11 mouse cellular contexts compared by ENCODE assay signal in the genomic region with DNA sequence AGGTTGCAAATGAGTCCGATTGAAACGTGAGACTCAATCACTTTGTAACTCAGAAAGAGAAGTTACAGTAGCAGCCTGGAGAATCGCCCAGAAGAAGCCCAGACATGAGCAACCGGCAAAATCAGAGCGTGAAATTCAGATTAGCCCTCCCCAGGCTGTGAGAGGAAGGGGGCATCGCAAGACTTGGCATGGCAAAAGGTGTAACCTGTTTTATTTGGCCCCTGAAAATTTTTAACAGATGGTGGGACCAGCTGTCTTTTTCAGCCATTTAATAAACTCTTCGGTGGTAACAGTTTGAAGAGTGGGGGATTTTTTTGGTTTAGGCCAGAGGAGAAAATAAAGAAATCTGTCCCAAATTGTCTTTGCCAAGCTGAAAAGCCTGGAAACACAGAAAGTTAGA. TPM values are rescaled to one million over a fixed set of nuclear protein-coding genes. Genes with fewer than 3 reads are reported as not detected.
A peak's percentile ranks its signal among the peaks of the same experiment; 100 is the strongest.
DNase-seq lines count a peak whose midpoint lies in the region; ATAC-seq lines count a peak whose summit lies in the region.
"Had no signal": no experiment of that assay in that cellular context is flagged by ENCODE, and none has a peak within 500 bp of the region (broad histone marks: within the 10 kb centered on the region; RNA-seq: fewer than 3 reads in every experiment).

No protein-coding gene starts in this region.

- H3K4me3 ChIP-seq in intestine, embryonic 14.5 days (ENCODE audit: low read depth, low read length) = no peak overlapping the region
- no peak overlapping the region for H3K4me3 ChIP-seq in intestine, embryonic 16.5 days (ENCODE audit: low read length)
- H3K4me3 ChIP-seq in forebrain, embryonic 11.5 days (ENCODE audit: low read depth, low read length) = no peak overlapping the region
- H3K4me3 ChIP-seq in midbrain, embryonic 10.5 days = no peak overlapping the region
- H3K4me3 ChIP-seq: heart, embryonic 15.5 days had no signal

- no peak overlapping the region for H3K27ac ChIP-seq in intestine, embryonic 14.5 days (ENCODE audit: low read depth)
- no peak overlapping the region for H3K27ac ChIP-seq in intestine, embryonic 16.5 days (ENCODE audit: low read length)
- no peak overlapping the region for H3K27ac ChIP-seq in forebrain, embryonic 11.5 days (ENCODE audit: low read depth, low read length)
- H3K27ac ChIP-seq in midbrain, embryonic 10.5 days (replicated peaks) = peak overlapping the region; percentile 24; the same call in 1 of the 2 replicates
- H3K27ac ChIP-seq: heart, embryonic 15.5 days had no signal

- H3K9ac ChIP-seq in intestine, embryonic 14.5 days (ENCODE audit: low read length) = no peak overlapping the region
- no peak overlapping the region for H3K9ac ChIP-seq in intestine, embryonic 16.5 days (ENCODE audit: low read depth, low read length)
- H3K9ac ChIP-seq in forebrain, embryonic 11.5 days (ENCODE audit: low read length) = no peak overlapping the region
- H3K9ac ChIP-seq: heart, embryonic 15.5 days had no signal

- no peaks in the 10 kb centered on the region for H3K9me3 ChIP-seq in intestine, embryonic 14.5 days (ENCODE audit: control insufficient read depth, low read length)
- no peaks in the 10 kb centered on the region for H3K9me3 ChIP-seq in intestine, embryonic 16.5 days (ENCODE audit: control insufficient read depth, low read length)
- no peaks in the 10 kb centered on the region for H3K9me3 ChIP-seq in forebrain, embryonic 11.5 days (ENCODE audit: control insufficient read depth, low read length)
- H3K9me3 ChIP-seq in midbrain, embryonic 10.5 days (replicated peaks) = no peaks in the 10 kb centered on the region
- H3K9me3 ChIP-seq: heart, embryonic 15.5 days had no signal

- H3K4me1 ChIP-seq in intestine, embryonic 14.5 days (replicated peaks; ENCODE audit: control insufficient read depth, insufficient read depth, low read length) = 0 out of 2 replicates have a peak, but pooled peaks cover 4% of the 10 kb centered on the region
- H3K4me1 ChIP-seq in intestine, embryonic 16.5 days (ENCODE audit: control insufficient read depth, insufficient read depth, low read length) = no peaks in the 10 kb centered on the region
- H3K4me1 ChIP-seq in forebrain, embryonic 11.5 days (replicated peaks; ENCODE audit: control insufficient read depth, insufficient read depth, low read length) = peaks cover 9% of the 10 kb centered on the region; the same call in 1 of the 2 replicates
- peaks cover 20% of the 10 kb centered on the region for H3K4me1 ChIP-seq in midbrain, embryonic 10.5 days

- H3K27me3 ChIP-seq in intestine, embryonic 14.5 days (replicated peaks; ENCODE audit: control insufficient read depth, insufficient read depth, low read length) = peaks cover 3% of the 10 kb centered on the region; the same call in 1 of the 2 replicates
- H3K27me3 ChIP-seq in intestine, embryonic 16.5 days (replicated peaks; ENCODE audit: control insufficient read depth, insufficient read depth, low read length) = no peaks in the 10 kb centered on the region; the same call in 1 of the 2 replicates
- peaks cover 2% of the 10 kb centered on the region; the same call in 1 of the 2 replicates for H3K27me3 ChIP-seq in forebrain, embryonic 11.5 days (ENCODE audit: control insufficient read depth, insufficient read depth, low read length)
- peaks cover 8% of the 10 kb centered on the region for H3K27me3 ChIP-seq in midbrain, embryonic 10.5 days (ENCODE audit: low read depth, poor library complexity, severe bottlenecking)

- DNase-seq in intestine, embryonic 14.5 days (ENCODE audit: low spot score) = no peak
- DNase-seq in cerebellum, adult 11-12 months = peak; percentile 65
- DNase-seq in forebrain, embryonic 11.5 days (ENCODE audit: low spot score) = no peak
- DNase-seq in midbrain, embryonic 10.5 days (ENCODE audit: low spot score) = no peak
- no peak for DNase-seq in gastrocnemius, postnatal 25 days
- DNase-seq in natural killer cell, adult 2 months (ENCODE audit: low spot score in 2 of 2) = no peak
- no peak for DNase-seq in adrenal gland, postnatal 14 days
- DNase-seq: B cell, adult 2 months; spleen, adult 18-20 months had no signal

- 15% methylated on average over 7 of the region's 7 CpGs for WGBS in intestine, embryonic 14.5 days
- 20% methylated on average over 7 of the region's 7 CpGs for whole genome bisulfite sequencing in intestine, embryonic 16.5 days
- WGBS in forebrain, embryonic 11.5 days = 21% methylated on average over 7 of the region's 7 CpGs
- 18% methylated on average over 7 of the region's 7 CpGs for WGBS in midbrain, embryonic 10.5 days

- peak overlapping the region; percentile 41 for H3K4me2 ChIP-seq in intestine, embryonic 14.5 days (ENCODE audit: low read length)
- no peak overlapping the region for H3K4me2 ChIP-seq in intestine, embryonic 16.5 days (ENCODE audit: low read depth, low read length)
- H3K4me2 ChIP-seq in forebrain, embryonic 11.5 days (ENCODE audit: low read depth, low read length, severe bottlenecking) = 0 out of 2 replicates have a peak overlapping the region, but pooled peaks have one; percentile 24

- no peak for ATAC-seq in intestine, embryonic 14.5 days (replicated peaks; ENCODE audit: low FRiP score, low TSS enrichment, low read depth)
- ATAC-seq in intestine, embryonic 16.5 days = no peak
- no peak for ATAC-seq in forebrain, embryonic 11.5 days (replicated peaks; ENCODE audit: low FRiP score)

- H3K36me3 ChIP-seq in intestine, embryonic 14.5 days (ENCODE audit: control insufficient read depth, insufficient read depth, low read length) = no peaks in the 10 kb centered on the region
- no peaks in the 10 kb centered on the region for H3K36me3 ChIP-seq in intestine, embryonic 16.5 days (ENCODE audit: control insufficient read depth, insufficient read depth, low read length)
- no peaks in the 10 kb centered on the region for H3K36me3 ChIP-seq in forebrain, embryonic 11.5 days (ENCODE audit: control insufficient read depth, insufficient read depth, low read length)
- H3K36me3 ChIP-seq in midbrain, embryonic 10.5 days = no peaks in the 10 kb centered on the region
- H3K36me3 ChIP-seq: heart, embryonic 15.5 days had no signal

RNA-seq across cellular contexts. Expression of gene Sp5, which starts 30.6 kb away (rescaled TPM):
- polyA plus RNA-seq in intestine, embryonic 14.5 days (2014; fragmentation: Nextera tagmentation; extraction: Ambion mirVana) = 0.60 and 0.90 TPM in 2 replicates
- polyA plus RNA-seq in intestine, embryonic 16.5 days (2015; fragmentation: Nextera tagmentation; extraction: Ambion mirVana) = 0.33 and 0.42 TPM in 2 replicates
- 14.0 TPM in 2 replicates for polyA plus RNA-seq in forebrain, embryonic 11.5 days (2014; fragmentation: Nextera tagmentation; extraction: Ambion mirVana)
- 12.9 and 15.9 TPM in 2 replicates for polyA plus RNA-seq in midbrain, embryonic 10.5 days (2016; fragmentation: Nextera tagmentation; extraction: Ambion mirVana)
- total RNA-seq in gastrocnemius, postnatal 25 days (2021) = not detected
- 2.0 and 3.5 TPM in 2 replicates for total RNA-seq in adrenal gland, postnatal 14 days (2021)
